Mouse (Mus musculus): ENCODE data around the gene Zfp428. TPM values are rescaled to one million over a fixed set of nuclear protein-coding genes. Genes with fewer than 3 reads are reported as not detected.
"Not testable (repeated sequence)": the region's sequence is repeated elsewhere in the genome, so short reads cannot be mapped to it uniquely, and the experiment has no call there.

Gene Zfp428
- total RNA-seq, 2 experiments from 2014 or later: 15.1 to 15.6 TPM

DNA sequence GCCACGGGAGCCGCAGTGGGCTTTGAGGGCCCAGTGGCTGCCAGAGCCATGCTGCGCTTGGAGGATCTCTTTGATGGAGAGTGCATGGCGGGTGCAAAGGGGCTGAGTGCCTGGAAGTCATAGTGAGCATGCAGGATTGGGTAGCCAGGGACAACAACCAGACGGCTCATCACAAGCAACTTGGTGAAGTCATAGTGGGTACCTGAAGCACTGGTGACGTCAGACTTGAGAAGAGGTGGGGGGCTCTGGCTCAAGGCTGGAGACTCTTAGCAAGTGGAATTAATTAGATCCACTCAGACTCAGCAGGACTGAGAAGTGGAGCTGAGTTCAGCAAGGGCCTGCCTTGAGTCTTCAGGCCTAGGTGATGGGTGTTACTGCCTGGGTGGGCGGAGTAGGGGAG is 5.5 kb downstream of the Zfp428 start, which contains the start of gene AC161166.1:
AC161166.1 (minus strand) TSS at position 101 of the 400 bp plus-strand sequence.
- intact Hi-C loops (cut with DNase I): no loop called here
- DNase-seq (ENCODE audit: low spot score): no peak

DNA sequence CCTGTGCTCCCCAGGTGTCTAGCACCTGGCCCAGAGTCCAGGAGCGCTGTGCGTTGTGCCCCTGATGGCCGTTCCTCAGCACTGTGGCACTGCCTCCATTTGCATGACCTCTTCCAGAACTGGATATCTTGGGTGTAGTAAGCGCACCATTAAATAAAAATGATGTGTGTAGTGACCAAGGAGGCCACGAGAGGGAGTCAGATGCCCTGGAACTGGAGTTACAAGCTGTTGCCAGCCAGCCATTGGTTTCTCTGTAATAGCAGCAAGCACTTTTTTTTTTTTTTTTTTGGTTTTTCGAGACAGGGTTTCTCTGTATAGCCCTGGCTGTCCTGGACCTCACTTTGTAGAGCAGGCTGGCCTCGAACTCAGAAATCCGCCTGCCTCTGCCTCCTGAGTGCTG is 9.5 kb downstream of the Zfp428 start:
- intact Hi-C loops (cut with DNase I); DNase-seq (ENCODE audit: low spot score): not testable (repeated sequence)

DNA sequence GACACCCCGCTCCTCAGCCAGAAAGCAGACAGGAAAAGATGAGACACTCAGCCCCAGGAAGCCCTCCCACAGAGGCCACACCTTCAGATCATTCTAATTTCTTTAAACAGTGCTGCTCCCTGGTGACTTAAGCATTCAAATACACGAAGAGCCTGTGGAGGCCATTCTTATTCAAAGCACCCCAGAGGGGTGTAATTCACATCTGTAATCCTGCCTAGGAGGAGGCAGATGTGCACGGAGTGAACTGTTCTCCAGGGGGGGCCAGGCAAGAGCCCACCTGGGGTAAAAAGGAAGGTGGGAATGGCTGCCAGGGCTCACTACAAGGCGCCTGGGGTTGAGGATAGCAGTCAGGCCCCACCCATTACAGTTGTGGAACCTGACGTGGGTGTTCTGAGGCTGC is 10.3 kb downstream of the Zfp428 start:
- intact Hi-C loops (cut with DNase I): no loop called here
- DNase-seq (ENCODE audit: low spot score): no peak

DNA sequence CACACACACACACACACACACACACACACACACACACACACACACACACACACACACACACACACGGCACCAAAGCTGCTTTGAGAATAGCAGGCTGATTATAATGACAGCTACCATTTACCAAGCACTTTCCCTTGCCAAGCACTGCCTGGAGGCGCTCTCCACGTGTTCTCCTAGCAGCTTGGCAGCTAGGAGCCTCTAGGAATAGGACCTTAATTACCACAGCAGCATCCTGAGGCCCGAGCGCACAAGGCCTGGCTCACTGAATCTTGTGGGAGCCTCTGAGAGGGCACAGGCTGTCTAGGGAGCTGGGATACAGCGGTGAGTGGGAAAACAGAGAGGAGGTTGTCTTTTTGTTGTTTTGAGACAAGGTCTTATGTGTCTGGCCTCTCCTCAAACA is 10.8 kb downstream of the Zfp428 start:
- no peak for DNase-seq (ENCODE audit: low spot score)
- intact Hi-C loops (cut with DNase I): no loop called here

DNA sequence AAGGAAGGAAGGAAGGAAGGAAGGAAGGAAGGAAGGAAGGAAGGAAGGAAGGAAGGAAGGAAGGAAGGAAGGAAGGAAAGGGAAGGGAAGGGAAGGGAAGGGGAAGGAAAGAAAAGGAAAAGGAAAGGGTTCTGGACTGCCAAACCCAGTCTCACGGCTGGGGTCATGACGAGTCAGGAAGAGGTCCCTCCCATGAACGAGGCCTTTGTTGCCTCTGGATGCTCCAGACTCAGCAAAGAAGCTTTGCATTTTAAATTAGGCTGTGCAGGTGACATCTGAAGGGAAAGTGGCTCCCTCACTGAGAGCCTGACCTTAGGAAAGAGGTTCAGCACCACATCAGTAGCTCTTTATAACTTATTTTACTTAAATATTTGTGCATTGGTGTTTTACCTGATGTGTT is 12.3 kb downstream of the Zfp428 start:
- intact Hi-C loops (cut with DNase I): no loop called here
- no peak for DNase-seq (ENCODE audit: low spot score)

DNA sequence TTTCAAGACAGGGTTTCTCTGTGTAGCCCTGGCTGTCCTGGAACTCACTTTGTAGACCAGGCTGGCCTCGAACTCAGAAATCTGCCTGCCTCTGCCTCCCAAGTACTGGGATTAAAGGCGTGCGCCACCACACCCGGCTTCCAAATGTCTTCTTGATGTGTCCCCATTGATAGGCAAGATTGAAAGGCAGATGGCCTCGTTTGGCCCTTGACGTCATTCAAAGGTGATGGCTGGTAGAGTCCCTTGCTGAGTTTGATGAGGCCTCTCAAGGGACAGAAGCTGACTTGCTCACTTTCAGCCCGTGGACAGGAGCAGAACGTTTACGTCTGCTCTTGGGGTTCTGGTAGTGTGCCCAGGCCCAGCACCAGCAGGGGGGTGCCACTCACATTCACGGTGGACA is 13.2 kb downstream of the Zfp428 start:
- DNase-seq (ENCODE audit: low spot score); intact Hi-C loops (cut with DNase I): not testable (repeated sequence)

DNA sequence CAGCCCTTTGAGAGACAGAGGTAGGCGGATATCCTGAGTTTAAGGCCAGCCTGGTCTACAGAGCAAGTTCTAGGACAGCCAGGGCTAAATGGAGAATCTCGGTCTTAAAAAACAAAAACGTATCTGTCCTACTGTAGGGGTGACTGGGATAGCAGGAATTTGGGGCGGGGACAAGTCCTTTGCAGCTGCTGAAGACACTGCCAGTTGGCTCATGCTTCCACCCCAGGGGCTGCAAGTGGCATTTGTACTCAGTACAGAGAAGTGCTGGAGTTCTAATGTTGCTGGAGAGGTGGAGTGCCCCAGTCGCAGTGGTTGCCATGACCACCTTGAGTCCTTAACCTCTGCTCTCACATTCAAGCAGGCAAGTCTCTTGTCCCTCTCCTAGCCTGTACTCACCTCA is 16.0 kb downstream of the Zfp428 start:
- intact Hi-C loops (cut with DNase I): no loop called here
- no peak for DNase-seq (ENCODE audit: low spot score)

DNA sequence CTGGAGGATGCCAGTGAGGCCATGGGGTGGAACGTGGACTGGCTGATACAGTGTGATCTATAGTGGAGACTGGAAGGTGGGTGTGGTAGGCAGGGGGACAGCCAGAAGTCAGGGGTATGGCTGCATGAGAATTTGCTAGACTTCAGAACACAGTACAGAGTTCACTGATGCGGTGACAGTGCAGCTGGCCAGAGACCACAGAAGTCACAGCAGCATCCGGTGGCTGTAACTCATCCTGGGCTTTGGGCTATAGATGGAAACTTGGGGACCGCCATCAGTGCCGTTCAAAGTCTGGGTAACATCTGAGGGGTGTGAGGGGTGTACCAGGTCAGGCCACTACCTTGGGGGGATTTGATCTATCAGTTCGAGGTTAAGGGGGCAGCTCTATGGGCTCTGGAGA is 16.9 kb downstream of the Zfp428 start:
- DNase-seq (ENCODE audit: low spot score): no peak
- intact Hi-C loops (cut with DNase I): no loop called here

DNA sequence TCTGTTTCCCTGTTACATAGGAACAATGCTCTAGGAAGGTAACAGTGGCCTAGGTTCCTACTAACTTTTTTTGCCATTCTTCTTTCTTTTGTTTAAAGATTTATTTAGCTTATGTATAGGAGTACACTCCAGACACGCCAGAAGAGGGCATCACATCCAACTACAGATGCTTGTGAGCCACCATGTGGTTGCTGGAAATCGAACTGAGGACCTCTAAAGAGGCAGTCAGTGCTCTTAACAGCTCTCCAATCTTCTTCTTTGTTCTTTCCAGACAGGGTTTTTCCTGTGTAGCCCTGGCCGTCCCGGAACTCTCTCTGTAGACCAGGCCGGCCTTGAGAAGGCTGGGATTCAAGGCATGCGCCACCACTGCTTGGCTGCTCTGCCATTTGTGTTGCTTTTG is 18.2 kb downstream of the Zfp428 start:
- intact Hi-C loops (cut with DNase I): no loop called here
- DNase-seq (ENCODE audit: low spot score): no peak

DNA sequence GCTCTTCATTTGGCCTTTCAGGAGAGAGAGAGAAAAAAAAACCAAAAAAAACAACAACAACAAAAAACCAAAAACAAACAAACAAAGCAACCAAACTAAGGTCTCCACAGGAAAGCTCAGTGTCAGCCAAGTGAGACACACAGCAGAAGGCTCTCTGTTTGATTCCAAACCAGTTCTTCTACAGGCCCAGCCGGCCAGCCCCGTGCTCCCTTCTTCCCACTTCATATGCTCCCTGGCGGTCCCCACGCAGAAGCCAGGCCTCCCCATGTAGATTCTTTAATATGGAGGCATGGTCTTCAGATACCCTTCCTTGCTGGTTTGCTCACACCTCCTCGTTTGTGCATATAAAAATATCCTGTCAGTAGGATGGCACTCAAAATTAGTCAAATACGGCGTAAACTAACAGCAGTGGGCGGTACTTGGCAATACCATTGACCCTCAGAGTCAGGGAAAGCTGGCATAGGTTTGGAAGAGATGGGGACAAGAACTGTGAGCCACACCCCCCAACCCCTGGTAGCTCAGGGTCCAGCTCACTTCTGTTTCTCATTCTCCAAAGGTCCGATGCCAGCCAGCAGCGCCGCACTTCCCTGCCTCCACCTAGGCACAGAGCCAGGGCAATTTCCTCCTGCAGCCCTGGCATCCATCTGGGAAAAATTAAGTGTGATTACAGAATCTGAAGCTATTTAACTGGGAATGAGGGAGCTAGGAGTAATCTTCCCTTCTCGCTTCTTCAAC is 19.0 kb downstream of the Zfp428 start:
- no peak for DNase-seq (ENCODE audit: low spot score)
- intact Hi-C loops (cut with DNase I): no loop called here

DNA sequence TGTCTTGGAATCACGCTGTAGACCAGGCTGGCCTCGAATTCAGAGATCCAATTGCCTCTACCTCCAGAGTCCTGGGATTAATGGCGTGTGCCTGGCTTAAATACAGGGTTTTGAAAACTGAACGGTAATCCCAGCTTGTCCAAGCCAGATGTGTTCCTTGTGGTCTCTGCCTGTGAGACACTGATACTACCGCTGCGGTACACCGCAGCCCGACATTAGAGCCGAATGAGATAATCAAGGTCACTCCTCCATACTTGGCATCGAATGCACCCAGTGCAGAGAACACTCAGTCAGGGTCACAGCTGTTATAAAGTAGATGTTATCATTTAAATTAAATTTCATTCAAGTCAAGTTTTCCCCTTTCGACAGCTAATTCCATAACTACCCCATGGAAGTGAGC is 22.1 kb downstream of the Zfp428 start:
- no peak for DNase-seq (ENCODE audit: low spot score)
- intact Hi-C loops (cut with DNase I): no loop called here

DNA sequence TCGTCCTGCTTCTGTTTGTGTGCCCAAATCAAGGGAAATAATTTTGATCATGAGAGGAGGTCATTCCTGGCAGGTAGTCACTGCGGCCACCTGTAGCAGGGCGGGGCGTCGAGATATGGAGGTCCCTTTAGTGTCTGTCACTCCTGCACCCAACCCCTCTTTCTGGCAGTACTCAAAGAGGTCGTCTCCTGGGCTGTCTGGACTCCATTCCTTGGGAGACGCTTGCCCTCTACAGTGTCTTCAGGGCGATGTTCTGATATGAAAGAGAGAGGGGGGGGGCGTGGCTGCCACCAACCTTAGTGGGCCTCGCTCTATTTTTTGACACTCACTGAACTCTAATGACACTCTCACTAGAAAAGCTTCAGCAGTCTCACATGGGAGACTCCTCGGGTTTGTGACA is 22.8 kb downstream of the Zfp428 start:
- DNase-seq (ENCODE audit: low spot score): no peak
- intact Hi-C loops (cut with DNase I): no loop called here

DNA sequence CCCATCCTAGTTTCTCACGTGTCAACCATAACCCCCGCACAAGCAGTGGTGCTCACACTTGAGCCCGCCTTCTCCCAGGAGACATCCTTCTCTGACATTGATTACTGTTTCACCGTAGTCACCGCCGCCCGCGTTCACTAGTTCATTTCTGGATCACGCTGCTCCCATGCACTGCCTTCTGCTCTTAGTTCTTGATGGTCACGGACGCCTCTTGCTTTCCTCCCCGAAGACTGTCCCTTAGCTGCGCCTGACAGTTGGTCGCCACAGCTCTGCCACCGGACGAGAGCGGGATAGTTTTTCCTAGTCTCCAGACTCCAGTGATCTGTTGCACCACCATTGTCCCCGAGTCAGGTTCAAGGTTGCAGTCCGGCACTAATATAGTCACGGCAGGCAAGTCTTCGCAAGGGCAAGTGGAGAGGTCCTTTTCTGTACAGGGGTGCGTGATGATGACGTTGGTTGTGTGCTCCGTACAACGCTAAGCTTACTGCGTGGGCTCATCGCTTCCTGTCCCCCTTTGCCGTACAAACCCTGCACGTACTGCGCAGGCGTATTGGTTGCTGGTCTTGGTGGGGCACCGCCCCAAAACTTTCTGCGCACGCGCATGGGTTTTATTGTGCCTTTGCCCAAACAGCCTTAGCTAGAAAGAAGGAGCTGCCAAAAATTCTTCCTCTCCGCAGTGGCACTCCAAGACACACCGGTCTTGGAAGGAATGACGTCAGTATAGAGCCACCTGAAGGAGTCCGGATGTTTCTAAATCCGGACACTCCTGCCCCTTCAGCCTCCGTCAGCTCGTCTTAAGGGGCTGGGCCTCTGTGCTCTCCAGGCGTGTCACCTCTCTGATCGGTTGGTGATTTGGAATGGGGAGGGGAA is 23.5 kb downstream of the Zfp428 start, which contains the start of gene Irgq:
Irgq (plus strand) TSS at position 628 of the 870 bp plus-strand sequence.
- peak; percentile 96 for DNase-seq (ENCODE audit: low spot score)
- intact Hi-C loops (cut with DNase I): loop anchor here (1.0 to 5.0 kb wide), 3 partner anchors 17 to 132 kb away; partner anchors contain the start of gene Zfp428

DNA sequence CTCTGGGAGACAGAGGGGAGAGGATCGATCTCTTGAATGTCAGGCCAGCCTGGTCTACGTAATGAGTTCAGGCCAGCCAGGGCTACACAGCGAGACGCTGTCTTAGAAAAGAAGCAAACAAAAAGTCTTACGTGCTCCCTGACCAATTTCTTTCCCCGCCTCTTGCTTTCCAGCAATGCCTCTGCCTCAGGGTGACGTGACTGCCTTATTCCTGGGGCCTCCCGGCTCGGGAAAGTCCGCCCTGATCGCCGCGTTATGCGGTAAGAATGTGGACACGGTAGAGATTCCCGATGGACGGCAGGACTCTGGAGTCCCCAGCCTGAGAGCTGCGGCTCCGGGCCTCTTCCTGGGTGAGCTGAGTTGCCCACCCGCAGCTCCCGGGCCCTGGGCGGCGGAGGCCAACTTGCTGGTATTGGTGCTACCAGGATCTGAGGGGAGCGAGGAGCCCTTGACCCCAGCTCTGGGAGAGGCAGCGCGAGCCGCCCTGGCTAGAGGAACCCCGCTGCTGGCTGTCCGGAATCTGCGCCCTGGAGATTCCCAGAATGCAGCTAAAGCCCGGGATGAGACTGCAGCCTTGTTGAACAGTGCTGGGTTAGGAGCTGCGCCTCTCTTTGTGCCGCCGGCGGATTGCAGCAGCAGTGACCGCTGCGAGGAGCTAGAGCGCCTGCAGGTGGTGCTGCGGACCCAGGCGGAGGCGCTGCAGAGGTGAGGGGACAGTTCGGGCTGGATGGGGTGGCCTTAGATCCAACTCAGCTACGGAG is 24.6 kb downstream of the Zfp428 start:
- DNase-seq (ENCODE audit: low spot score): peak; percentile 39
- intact Hi-C loops (cut with DNase I): loop anchor here (2.0 to 5.0 kb wide), 2 partner anchors 25 to 131 kb away; partner anchors contain the start of gene Zfp428

DNA sequence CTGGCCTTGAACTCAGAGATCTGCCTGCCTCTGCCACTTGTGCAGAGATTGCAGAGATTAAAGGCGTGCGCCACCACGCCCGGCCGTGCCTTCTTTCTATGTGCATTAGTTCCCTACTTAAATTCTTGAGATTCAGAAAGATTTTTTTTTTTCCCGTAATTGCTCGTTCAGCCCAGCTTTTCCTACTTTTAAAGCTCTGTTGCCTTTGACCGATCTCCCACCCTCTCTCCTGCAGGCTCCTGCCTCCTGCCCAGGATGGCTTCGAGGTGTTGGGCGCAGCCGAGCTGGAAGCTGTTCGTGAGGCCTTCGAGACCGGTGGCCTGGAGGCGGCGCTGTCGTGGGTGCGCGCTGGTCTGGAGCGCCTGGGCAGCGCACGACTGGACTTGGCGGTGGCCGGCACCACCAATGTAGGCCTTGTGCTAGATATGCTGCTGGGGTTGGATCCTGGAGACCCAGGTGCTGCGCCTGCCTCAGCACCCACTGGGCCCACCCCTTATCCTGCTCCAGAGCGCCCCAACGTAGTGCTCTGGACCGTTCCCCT is 26.3 kb downstream of the Zfp428 start:
- intact Hi-C loops (cut with DNase I): loop anchor here (5.0 kb wide), 1 partner anchor 129 kb away; no protein-coding TSS in a partner anchor
- no peak for DNase-seq (ENCODE audit: low spot score)

DNA sequence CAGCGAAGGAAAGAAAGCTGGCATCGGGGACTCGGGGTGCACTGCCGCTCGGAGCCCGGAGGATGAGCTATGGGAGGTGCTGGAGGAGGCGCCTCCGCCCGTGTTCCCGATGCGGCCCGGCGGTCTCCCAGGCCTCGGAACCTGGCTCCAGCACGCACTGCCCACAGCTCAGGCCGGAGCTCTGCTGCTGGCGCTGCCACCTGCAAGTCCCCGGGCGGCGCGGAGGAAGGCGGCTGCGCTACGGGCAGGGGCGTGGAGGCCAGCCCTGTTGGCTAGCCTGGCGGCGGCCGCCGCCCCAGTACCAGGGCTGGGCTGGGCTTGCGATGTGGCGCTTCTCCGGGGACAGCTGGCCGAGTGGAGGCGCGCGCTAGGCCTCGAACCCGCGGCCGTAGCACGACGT is 27.0 kb downstream of the Zfp428 start:
- DNase-seq (ENCODE audit: low spot score): no peak
- intact Hi-C loops (cut with DNase I): loop anchor here (5.0 kb wide), 1 partner anchor 128 kb away; no protein-coding TSS in a partner anchor

DNA sequence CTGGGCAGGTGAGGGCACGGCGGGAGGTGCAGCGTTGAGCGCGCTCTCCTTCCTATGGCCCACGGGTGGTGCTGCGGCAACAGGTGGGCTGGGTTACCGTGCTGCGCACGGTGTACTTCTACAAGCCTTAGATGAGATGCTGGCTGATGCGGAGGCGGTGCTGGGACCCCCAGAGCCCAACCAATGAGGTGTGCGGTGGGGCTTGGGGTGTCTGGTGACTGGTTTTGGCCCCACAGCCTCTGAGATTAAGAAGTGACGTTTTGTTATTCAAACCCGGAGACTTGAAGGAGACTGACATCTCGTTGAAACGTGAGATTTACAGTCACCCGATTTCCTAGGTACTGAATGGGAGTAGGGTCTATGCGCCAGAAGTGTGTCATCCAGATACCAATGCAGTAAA is 27.5 kb downstream of the Zfp428 start:
- DNase-seq (ENCODE audit: low spot score): no peak
- intact Hi-C loops (cut with DNase I): loop anchor here (5.0 kb wide), 1 partner anchor 128 kb away; no protein-coding TSS in a partner anchor

DNA sequence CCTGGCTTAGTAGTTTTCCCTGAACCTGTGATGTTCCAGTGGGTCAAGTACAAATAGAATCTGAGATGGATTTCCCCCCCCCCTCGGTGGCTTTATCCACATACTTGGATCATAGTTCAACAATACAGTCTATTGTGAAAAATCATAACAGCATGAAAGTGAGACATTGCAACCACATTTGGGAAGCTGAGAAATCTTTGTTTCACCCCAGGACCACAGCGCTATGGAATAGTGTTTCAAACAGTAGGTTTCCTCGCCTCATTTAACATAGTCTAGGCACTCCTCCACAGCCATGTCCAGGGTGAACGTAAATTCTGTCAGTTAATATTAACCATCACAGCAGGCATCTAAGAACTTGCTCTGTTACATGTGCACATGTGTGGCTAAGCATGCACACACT is 30.3 kb downstream of the Zfp428 start:
- no peak for DNase-seq (ENCODE audit: low spot score)
- intact Hi-C loops (cut with DNase I): no loop called here

DNA sequence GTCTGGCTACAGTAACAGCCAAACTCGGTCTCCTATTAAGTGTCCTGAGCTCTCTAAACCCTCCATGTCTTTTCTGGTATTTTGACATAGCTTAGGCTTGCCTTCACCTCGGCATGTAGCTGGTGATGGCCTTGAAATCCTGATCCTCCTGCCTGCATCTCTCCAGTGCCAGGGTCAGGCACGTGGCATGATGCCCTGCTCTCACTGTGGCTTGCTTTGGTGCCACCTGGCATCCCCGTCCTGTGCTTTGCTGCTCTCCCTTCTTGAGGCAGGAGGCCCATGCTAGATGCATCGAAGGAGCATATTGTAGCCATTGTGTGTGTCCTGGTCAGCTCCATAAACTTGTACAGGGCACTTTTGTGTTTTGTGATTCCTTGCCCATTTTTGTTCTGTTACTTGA is 30.8 kb downstream of the Zfp428 start:
- intact Hi-C loops (cut with DNase I): no loop called here
- DNase-seq (ENCODE audit: low spot score): no peak

DNA sequence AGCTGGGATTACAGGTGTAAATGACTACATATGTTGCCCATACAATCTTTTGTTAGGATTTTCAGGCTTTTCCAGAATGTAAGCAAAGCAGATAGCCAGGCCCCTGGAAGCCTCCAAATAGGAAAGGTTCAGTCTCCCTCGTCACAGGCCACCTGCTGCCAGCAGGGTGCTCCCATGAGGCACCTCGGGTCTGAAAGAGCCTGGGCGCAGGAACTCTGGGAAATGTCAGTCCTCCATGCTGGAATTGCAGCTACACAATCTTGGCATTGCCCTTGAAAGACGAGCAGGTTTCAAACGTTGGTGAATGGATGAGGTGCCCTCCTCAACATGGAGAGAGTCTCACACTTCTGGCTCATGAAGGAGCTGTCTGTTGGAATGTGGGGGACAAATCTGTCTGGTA is 31.3 kb downstream of the Zfp428 start:
- intact Hi-C loops (cut with DNase I): no loop called here
- DNase-seq (ENCODE audit: low spot score): no peak

Measured in heart, postnatal 25 days (tissue).